Mouse (Mus musculus) granulocyte monocyte progenitor cell, adult 5-6 weeks (primary cell): ENCODE data around the gene Uevld. TPM values are rescaled to one million over a fixed set of nuclear protein-coding genes. Genes with fewer than 3 reads are reported as not detected.

Experiments used
- ATAC-seq: replicated peaks from 2 replicates; pipeline ENCODE4 v1.8.0; 2016; ENCODE audit warnings: mild to moderate bottlenecking, moderate TSS enrichment, inconsistent platforms; ENCODE audit not compliant: poor library complexity, severe bottlenecking
- total RNA-seq, 2 experiments: library from RNA; stranded (forward) in 1 of 2; stranded (reverse) in 1 of 2; fragments of 200-712, 200-1000 nt in 1 of 2; fragments of >200 nt in 1 of 2; fragmentation: Nextera tagmentation in 1 of 2; gene quantifications; 2 replicates each; pipeline ENCODE4 v1.2.3; 2014 to 2017

The Uevld gene
- total RNA-seq, 2 experiments from 2014 or later, result 8.7 to 9.8 TPM

DNA sequence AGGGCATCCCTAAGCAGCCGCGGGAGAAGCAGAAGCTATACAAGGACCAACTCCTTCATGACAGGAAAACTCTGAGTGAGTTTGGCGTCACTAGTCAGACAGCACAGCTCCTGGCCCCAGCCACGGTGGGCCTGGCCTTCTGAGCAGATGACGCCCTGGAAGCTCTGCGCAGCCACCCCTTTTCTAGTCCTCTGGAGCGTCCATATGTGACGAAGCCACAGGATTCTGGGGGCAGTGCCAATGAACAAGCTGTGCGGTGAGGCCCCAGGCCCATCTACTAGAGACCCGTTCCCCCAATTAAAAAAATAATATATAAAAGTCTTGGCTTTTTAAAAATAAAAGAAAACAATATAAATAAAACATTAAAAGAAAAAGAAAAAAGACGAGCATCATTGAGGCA, 17.1 kb upstream of the Uevld start:
- no peak for ATAC-seq

DNA sequence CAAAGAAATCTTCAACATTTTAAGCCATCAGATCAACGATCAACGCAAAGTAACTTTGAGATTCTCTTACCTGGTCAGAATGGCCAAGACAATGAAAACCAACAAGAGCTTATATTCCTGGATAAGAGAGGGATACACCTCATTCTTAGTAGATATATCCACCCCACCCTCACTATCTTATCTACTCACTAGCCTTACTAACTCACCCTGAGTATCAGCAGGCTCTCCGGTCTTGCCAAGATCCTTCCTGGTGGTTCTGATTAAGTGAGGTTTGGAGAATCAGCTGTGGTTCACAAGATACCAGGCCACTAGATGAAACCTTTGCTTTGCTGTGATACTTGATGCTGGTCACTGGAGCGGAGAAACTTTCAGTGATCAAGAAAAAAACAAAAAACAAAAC, 16.3 kb upstream of the Uevld start:
- no peak for ATAC-seq

DNA sequence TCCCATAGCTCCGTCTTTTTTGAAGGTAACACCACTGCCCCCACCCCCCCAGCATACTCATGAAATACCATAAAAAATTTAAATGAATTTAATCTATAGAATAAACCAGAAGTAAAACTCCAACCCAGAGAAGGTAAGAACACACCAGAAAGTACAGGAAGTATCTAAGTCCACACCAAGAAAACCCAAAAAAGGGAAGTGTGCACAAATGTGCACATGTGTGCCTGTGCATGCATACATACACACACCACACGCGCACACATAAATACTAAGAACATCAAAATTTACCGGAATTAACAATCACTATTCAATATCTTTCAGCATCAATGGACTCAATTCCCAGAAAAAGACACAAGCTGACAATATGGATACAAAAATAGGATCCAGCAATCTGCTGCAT, 11.6 kb upstream of the Uevld start:
- peak; percentile 76 for ATAC-seq

DNA sequence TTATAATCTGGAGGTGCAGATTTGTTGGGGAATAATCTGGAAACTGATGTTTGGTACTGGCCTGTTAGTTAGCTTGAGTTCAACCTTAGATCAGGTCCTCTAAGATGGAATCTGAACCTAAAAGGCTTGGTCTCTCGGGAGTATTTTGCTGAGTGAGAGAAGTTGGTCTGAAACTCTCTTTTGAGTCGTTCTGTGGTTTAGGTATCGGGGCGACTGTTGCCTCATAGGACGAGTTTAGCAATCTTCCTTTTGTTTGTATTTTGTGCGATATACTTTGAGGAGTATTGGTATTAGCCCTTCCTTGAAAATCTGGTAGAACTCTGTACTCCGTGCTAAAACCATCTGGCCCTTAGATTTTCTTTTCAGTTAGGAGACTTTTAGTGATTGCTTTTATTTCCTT, 5.7 kb upstream of the Uevld start:
- peak; percentile 67 for ATAC-seq

DNA sequence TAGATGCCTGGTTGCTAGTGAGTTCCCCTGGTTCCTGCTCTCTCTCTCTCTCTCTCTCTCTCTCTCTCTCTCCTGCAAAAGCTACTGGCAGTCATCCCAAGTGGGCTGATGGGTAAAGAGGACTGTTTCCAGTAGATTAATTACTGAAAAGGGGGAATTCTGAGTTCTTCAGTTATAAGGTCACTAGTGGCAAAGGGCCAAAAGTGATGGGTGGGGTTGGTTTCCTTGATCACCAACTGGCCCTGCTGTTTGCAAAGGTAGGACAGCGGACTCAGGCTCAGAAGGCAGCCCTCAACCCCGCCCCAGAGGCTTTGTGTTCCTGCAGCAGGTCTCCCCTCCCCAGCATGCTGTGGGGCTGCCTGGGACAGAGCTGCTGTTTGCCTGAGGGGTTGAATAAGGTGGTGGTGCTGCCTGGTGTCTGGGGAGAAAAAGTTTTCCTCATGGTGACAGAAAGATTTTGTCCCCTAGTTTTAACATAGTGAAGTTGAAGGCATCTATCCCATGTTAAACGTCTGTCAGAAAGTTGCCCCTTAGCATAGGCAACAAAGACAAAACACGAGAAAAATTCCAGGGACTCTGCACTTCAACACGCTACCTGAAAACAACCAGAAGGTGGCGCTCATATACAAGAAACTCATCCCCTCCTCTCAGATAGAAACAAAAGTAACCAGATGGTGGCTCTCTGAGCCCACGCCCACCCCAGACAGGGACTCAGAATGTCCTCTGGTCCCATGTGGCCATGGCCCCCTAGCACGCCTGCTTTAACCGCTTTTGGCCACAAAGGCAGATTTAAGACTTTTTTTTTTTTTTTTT, 4.7 kb upstream of the Uevld start:
- peak; percentile 73 for ATAC-seq

DNA sequence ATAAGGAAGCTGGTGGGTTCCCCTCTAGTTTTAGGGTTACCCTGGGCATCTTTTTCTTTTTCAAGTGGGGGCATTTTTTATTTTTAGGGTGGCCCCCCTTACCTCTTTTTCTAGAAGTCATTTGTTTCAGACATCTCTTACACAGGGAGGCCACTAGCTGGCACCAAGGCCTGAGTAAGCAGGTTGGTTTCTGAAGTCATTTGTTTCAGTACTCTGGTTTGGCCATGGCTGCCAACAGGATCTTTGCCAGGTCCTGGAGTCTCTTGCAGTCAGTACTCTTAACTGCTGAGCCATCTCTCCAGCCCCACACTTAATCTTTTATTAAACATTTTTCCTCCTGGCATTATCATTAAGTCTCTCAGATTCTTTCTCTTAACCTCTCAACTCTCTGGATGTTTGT, 3.8 kb upstream of the Uevld start:
- ATAC-seq, result no peak

DNA sequence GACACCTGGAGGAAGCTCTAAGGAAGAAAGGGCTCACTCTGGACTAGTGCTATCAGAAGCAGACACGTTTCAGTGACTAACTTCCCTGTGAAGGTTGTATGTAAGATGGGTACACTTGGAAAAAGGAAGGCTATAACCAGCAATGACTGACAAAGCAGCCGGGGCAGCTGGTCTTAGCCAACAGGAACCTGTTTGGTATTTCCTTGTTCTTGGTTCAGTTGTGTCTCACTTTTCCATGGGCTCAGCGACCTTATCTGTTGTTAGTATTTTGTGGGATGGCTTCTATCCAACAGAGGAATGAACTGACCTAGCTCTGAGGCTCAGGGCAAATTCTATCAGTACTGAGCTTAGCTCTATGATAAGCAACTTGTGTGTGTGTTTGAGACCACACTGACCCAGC, 2.7 kb upstream of the Uevld start:
- no peak for ATAC-seq

DNA sequence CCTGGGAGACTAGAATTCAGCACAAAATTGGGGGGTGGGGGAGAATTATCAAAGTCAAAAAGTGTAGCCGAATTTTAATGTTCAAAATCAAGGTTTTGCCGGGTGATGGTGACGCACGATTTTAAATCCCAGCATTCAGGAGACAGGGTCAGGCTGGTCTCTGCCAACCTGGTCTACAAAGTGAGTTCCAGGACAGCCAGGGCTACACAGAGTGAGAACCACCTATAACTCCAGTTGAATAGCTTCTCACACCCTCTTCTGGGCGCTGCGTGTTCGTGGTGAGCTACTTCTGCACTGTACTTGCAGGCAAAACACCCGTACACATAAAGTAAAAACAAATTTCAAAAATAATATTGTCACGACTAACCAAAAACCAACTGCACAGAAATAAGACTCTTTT, 526 bp upstream of the Uevld start:
- ATAC-seq, result no peak

DNA sequence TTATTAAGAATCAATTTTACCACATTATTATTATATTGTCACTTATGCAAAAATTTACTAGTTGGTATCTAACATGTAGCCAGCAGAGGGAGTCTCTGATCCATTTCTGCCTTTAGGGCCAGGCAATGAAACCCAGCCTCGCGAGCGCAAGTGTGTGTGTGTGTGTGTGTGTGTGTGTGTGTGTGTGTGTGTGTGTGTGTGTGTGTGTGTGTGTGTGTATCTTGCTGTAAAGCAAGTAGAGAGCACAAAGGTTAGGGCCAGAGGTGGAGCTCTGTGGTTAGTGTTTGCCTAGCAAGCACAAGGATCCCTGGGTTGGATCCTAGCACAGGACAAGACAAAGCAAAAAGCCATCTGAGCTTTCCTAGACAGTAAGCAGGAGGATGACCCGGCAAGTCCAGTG, 22.5 kb downstream of the Uevld start:
- ATAC-seq, result peak; percentile 70

DNA sequence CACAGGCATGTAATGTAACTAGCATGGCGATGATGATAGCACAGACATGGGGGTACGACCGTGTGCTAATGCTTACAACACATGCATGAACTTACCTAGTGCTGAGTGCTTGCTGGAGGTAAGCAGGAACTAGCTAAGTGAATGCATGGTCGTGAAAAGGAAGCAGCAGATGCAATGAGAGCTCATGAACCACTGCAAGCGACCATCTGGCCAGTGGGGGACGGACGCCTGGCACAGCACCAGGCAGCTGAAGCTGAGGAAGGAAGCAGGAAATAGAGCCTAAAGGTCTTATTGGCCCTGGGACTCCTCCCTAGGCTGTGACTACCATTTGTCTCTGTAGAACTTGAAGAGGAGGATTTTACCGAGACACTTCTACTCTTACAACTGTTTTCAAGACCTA, 23.5 kb downstream of the Uevld start:
- peak; percentile 76 for ATAC-seq

DNA sequence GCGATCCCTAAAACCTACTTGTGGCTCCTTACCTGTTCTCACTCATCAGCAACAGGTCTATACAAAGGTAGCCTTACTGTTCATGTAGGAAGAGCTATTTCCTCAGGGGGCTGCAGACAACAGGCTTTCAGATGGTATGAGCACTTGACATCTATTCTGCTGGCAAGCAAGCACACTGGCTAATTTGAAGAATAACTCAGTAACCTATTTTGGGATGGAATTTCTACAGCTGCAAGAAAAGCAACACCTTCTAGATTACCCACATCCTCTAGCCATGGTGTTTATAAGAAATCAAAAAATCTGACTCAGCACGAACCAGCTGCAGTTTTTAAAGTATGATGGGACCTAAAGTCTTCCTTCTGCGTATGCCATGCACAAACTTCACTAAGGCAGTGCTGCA, 27.0 kb downstream of the Uevld start:
- ATAC-seq, result no peak

DNA sequence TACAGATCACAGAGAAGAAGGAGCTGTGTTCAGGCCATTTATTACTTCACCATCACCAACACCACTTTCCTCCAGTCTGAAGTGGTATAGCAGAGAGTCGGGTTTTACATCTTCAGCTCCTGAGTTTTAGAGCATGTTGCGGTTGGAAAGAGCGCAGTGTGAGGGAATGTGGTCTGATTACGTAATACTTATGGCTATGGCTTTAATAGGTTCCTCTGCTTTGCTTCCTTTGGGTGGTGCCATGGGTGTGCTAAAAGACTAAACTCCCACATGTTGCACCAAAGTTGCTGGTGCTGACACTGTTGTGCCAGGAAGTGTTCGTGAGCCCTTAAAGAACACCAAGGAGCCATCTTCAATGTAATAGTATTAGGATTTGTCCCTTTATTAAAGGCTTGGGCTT, 30.0 kb downstream of the Uevld start:
- ATAC-seq, result peak; percentile 97

DNA sequence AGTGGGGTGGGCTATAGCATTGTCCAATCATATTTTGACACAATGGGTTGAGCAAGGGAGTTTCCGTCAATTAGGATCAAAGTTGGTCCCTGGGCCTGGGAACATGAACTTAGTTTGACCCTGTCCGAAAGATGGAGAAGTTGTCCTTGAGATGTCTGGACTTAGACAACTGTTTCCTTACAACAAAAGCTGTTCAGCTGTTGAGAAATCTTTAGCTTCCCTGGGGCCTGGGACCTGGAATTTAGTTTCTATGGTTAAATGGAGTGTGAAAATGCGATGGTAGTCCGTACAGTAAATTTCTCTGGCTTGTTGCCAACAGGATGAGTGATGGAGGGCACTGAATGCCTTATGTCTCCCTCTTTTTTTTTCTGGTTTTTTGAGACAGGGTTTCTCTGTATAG, 36.3 kb downstream of the Uevld start:
- ATAC-seq, result no peak

DNA sequence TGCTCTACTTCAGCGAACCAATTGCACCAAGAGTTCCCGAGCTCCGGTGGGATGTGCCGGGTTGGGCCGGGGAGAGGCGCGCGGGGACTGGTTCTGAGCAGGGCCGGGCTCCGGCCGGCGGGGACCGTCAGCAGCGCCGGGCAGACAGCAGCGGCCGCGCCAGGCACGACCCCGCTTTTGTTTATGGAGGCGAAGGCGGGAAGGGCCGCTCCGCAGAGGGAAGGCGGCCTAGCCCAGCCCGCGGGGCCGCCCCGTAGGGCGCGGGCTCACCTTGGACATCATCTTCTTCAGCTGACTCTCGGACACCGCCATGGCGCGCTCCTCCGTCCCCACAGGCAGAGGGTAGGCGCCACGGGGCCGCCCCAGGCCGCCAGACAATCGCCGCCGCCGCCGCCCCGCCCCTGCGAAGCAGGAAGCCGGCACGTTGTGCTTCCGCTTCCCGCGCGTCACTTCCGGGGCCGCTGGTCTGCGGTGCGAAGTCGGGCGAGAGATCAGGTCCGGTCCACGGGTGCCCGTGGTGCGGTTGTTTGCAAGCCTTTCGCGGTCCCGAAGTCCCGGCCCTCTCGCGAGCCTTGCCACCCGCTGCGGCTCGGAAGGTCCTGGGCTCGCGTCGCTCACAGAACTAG, 38.7 kb downstream of the Uevld start, which contains the start of gene Tsg101:
Tsg101 (minus strand) TSS at position 419 of the 626 bp plus-strand sequence.
- peak; percentile 92 for ATAC-seq

DNA sequence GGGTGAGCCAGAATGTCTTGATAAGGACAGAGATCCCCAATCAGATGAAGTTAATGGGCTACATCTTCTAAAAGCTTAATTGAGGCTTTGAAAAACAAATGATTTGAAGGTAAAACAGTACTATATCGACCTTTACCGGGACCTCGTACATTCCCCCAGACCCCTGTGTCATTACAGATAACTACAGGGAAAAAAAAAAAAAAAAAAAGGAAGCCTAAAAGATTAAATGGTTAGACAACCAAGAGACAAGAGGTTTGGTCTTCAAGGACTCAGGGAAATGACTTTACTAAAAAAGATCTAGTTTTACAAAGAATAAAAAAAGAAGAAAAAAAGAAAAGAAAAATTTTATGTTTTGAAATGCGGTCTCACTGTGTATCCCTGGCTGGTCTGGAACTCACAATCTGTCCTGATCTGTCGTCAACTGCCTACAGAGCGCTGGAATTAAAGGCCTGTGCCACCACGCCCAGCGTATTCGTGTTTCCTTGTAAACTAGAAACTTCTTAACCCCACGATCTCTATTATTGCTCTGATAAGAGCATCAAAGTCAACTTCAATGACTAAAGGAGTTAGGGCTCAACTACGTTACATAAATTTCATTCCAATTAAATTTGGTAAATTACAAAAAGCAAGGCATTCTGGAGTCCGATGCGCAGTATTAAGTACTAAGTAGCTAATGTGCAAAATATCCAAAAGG, 39.5 kb downstream of the Uevld start:
- ATAC-seq, result no peak

DNA sequence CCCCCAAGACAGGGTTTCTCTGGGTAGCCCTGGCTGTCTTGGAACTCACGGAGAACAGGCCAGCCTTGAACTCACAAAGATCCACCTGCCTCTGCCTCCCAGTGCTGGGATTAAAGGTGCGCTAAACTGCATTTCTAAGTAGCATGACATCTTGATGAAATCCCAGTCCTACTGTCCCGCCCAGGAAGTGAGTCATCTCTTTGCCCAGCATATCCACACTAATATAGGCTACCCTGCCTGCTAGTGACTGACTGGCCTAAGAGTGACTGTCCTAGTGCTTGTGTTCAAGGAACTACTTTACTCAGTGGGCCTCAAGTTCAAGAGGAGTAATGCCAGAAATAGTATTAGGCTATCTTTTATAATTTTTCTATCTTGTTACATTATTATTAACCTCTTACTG, 42.0 kb downstream of the Uevld start:
- no peak for ATAC-seq

DNA sequence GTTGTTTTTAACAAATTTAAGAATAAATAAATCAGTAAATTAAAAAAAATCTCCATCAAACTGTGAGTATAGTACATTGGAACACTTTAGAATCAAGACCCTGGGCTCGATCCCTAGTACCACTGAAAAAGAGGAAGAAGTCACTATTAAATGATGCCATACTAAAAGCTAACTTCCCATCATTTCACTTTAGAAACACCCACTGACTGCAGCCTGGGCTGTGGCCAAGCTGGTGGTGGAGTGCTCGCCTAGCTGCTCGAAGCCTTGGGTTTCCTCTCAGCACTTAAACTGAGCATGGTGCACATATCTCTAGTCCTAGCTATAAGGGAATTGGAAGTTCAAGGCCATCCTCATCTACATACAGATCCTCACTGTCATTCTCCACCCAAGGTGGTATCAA, 47.1 kb downstream of the Uevld start:
- peak; percentile 65 for ATAC-seq

DNA sequence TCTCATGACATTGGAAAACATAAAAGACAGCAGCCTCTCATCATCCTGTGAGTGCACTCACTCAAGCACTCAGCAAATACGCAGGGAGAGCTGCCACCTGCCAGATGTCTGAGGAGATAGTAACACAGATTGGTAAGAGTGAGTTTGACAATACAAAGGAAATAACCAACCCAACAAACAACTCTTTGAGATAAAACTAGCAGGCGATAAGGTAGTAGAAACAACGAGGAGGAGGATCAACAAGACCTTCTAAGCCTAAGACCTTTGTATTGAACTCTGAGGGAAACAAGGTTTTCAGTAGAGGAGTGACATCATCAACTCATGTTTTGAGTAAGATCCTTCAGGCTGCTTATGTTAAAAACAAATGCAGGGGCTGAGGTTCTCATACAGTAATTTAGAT, 59.0 kb downstream of the Uevld start:
- no peak for ATAC-seq

DNA sequence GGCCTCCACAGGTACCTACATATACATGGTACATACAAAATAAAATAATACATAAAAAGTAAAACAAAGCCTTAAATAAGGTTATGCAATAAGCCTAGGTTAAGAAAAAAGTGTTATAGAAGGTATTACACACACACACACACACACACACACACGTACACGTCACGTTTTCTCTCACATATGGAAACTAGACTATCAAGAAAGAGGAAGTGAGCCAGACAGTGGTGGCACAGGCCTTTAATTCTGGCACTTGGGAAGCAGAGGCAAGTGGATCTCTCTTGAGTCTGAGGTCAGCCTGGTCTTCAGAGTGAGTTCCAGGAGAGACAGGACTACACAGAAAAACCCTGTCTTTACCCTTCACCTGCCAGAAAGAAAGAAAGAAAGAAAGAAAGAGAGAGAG, 62.8 kb downstream of the Uevld start:
- ATAC-seq, result peak; percentile 97

DNA sequence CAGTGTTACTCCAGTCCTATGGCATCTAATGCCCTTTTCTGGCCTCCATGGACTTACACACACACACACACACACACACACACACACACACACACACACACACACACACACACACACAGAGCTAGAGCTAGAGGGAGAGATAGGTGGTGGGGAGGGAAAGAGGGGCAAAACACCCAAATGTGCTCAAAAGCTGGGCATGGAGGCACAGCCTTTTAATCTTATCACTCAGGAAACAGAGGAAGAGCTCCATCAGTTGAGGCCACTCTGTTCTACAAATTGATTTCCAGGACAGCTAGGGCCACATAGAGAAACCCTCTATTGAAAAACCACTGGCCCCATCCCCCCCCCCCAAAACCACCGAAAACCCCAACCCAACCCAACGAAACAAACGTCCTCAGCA, 75.0 kb downstream of the Uevld start:
- ATAC-seq, result no peak

DNA sequence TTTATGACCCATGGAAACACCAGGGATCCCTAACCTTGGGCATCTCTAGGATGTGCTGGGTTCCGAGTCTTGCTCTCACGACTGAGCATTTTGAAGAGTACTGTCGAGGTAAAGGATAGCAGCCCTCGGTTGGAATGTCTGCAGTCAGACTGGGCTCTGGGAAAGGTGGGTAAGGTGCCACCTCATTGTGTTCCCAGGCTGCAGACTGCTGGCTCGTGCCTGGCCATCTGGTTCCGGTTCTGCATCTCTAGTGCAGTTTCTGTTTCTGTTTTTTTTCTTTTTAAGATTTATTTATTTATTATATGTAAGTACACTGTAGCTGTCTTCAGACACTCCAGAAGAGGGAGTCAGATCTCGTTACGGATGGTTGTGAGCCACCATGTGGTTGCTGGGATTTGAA, 76.4 kb downstream of the Uevld start:
- peak; percentile 53 for ATAC-seq
